Mouse (Mus musculus) E14TG2a.4 (cell line): ENCODE results near the gene Klk1b11.
"Not testable (repeated sequence)": the region's sequence is repeated elsewhere in the genome, so short reads cannot be mapped to it uniquely, and the experiment has no call there.

Experiments used
- CTCF ChIP-seq: conservative IDR thresholded peaks from 2 replicates; pipeline ENCODE4 v1.5.1; 2014; ENCODE audit warnings: low read length
- NANOG ChIP-seq: IDR thresholded peaks from 2 replicates; pipeline ENCODE4 v1.6.1; 2014; ENCODE audit warnings: borderline replicate concordance, low read length, mixed read lengths
- POU5F1 ChIP-seq: IDR thresholded peaks from 2 replicates; pipeline ENCODE4 v1.6.1; 2014; ENCODE audit warnings: low read length, borderline replicate concordance

DNA sequence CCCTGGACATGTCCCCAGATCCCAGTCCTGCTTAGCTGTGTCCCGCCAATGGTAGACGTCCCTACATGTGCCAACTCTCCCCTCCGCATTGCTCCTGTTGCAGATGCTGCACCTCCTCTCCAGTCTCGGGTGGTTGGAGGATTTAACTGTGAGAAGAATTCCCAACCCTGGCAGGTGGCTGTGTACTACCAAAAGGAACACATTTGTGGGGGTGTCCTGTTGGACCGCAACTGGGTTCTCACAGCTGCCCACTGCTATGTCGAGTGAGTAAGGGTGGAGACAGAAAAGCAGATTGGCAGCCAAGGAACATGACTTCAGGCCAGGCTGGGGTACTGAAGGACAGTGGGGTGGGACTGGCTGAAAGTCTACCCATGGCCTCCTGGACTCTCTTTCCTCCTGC lies 19.0 kb downstream of the Klk1b11 start:
- TF ChIP-seq CTCF, POU5F1, NANOG: not testable (repeated sequence)
